In genomic region chr2:119478397-119478749, GRCm38 (mm10) we compare ENCODE assay signal across 8 mouse cellular contexts. TPM values are rescaled to one million over a fixed set of nuclear protein-coding genes. Genes with fewer than 3 reads are reported as not detected.
DNase-seq lines count a peak whose midpoint lies in the region; ATAC-seq lines count a peak whose summit lies in the region.

No protein-coding gene starts in this region.

- H3K36me3 ChIP-seq in kidney, embryonic 14.5 days (ENCODE audit: control insufficient read depth, insufficient read depth, low read length): peaks cover 3% of the 10 kb centered on the region; the same call in 1 of the 2 replicates
- H3K36me3 ChIP-seq in hindbrain, embryonic 13.5 days: no peaks in the 10 kb centered on the region
- H3K36me3 ChIP-seq in midbrain, embryonic 13.5 days: no peaks in the 10 kb centered on the region

- peak overlapping the region; percentile 98 for H3K9ac ChIP-seq in kidney, embryonic 14.5 days (ENCODE audit: low read depth, low read length)
- peak overlapping the region; percentile 94 for H3K9ac ChIP-seq in hindbrain, embryonic 13.5 days
- H3K9ac ChIP-seq in midbrain, embryonic 13.5 days (replicated peaks): peak overlapping the region; percentile 83

- H3K27me3 ChIP-seq in kidney, embryonic 14.5 days (ENCODE audit: control insufficient read depth, insufficient read depth, low read length): no peaks in the 10 kb centered on the region
- no peaks in the 10 kb centered on the region for H3K27me3 ChIP-seq in hindbrain, embryonic 13.5 days
- H3K27me3 ChIP-seq in midbrain, embryonic 13.5 days: no peaks in the 10 kb centered on the region

- no peak for DNase-seq in kidney, adult 9 months
- DNase-seq in frontal cortex, postnatal 36 days (ENCODE audit: low spot score in 2 of 2): no peak
- no peak for DNase-seq in left cerebral cortex, adult 11 months (ENCODE audit: low spot score)
- DNase-seq in cerebellum, postnatal 36 days: no peak

- 16% methylated on average over 9 of the region's 9 CpGs for WGBS in kidney, embryonic 14.5 days
- 18% methylated on average over 9 of the region's 9 CpGs for WGBS in hindbrain, embryonic 13.5 days
- WGBS in midbrain, embryonic 13.5 days: 14% methylated on average over 9 of the region's 9 CpGs

- H3K4me3 ChIP-seq in kidney, embryonic 14.5 days (ENCODE audit: low read length): peak overlapping the region; percentile 55
- peak overlapping the region; percentile 87 for H3K4me3 ChIP-seq in brown adipose tissue, adult 24 weeks (ENCODE audit: insufficient read depth, low read depth, low read length)
- H3K4me3 ChIP-seq in hindbrain, embryonic 13.5 days: peak overlapping the region; percentile 89
- H3K4me3 ChIP-seq in midbrain, embryonic 13.5 days (replicated peaks): peak overlapping the region; percentile 93

- peak overlapping the region; percentile 97 for H3K27ac ChIP-seq in kidney, embryonic 14.5 days (ENCODE audit: low read depth, low read length)
- H3K27ac ChIP-seq in brown adipose tissue, adult 24 weeks (replicated peaks; ENCODE audit: low read depth, low read length): peak overlapping the region; percentile 66
- peak overlapping the region; percentile 98 for H3K27ac ChIP-seq in hindbrain, embryonic 13.5 days
- H3K27ac ChIP-seq in midbrain, embryonic 13.5 days: peak overlapping the region; percentile 97

- ATAC-seq in kidney, embryonic 14.5 days (ENCODE audit: low FRiP score, low TSS enrichment): no peak
- no peak for ATAC-seq in hindbrain, embryonic 13.5 days (ENCODE audit: low FRiP score)
- ATAC-seq in midbrain, embryonic 13.5 days: no peak

- peak overlapping the region; percentile 65 for H3K4me2 ChIP-seq in kidney, embryonic 14.5 days (replicated peaks; ENCODE audit: low read depth, low read length)
- H3K4me2 ChIP-seq in hindbrain, embryonic 13.5 days: peak overlapping the region; percentile 70
- peak overlapping the region; percentile 88 for H3K4me2 ChIP-seq in midbrain, embryonic 13.5 days (replicated peaks)

- no peaks in the 10 kb centered on the region for H3K9me3 ChIP-seq in kidney, embryonic 14.5 days (ENCODE audit: control insufficient read depth, low read length)
- no peaks in the 10 kb centered on the region for H3K9me3 ChIP-seq in hindbrain, embryonic 13.5 days
- H3K9me3 ChIP-seq in midbrain, embryonic 13.5 days: no peaks in the 10 kb centered on the region

- H3K4me1 ChIP-seq in kidney, embryonic 14.5 days (ENCODE audit: control insufficient read depth, insufficient read depth, low read length): peaks cover 7% of the 10 kb centered on the region
- H3K4me1 ChIP-seq in brown adipose tissue, adult 24 weeks (ENCODE audit: control insufficient read depth, insufficient read depth, insufficient read length, low read length): no peaks in the 10 kb centered on the region
- peaks cover 27% of the 10 kb centered on the region for H3K4me1 ChIP-seq in hindbrain, embryonic 13.5 days (replicated peaks)
- H3K4me1 ChIP-seq in midbrain, embryonic 13.5 days (replicated peaks): peaks cover 32% of the 10 kb centered on the region

RNA-seq across cellular contexts. Expression of gene Ino80, which starts 0.9 kb away (rescaled TPM):
- polyA plus RNA-seq in kidney, embryonic 14.5 days (2014; fragmentation: Nextera tagmentation; extraction: Ambion mirVana): 6.2 and 8.4 TPM in 2 replicates
- 5.4 and 5.5 TPM in 2 replicates for polyA plus RNA-seq in brown adipose tissue, adult 24 weeks (2012; ENCODE audit: insufficient read depth, insufficient read length, missing spikeins)
- polyA plus RNA-seq in hindbrain, embryonic 13.5 days (2015; fragmentation: Nextera tagmentation; extraction: Ambion mirVana): 3.2 and 3.4 TPM in 2 replicates
- polyA plus RNA-seq in midbrain, embryonic 13.5 days (2015; fragmentation: Nextera tagmentation; extraction: Ambion mirVana): 3.7 and 4.2 TPM in 2 replicates
